Mouse (Mus musculus) bone marrow macrophage, adult 2 months (primary cell): ENCODE measurements around the gene Myl6b.

Experiments used
- CTCF ChIP-seq: IDR thresholded peaks from 2 replicates; pipeline ENCODE4 v1.5.1; 2012; ENCODE audit warnings: low read depth, mild to moderate bottlenecking, low read length, moderate library complexity
- POLR2A ChIP-seq: IDR thresholded peaks from 2 replicates; pipeline ENCODE4 v1.6.1; 2012; ENCODE audit warnings: mild to moderate bottlenecking, low read depth, low read length, borderline replicate concordance

DNA sequence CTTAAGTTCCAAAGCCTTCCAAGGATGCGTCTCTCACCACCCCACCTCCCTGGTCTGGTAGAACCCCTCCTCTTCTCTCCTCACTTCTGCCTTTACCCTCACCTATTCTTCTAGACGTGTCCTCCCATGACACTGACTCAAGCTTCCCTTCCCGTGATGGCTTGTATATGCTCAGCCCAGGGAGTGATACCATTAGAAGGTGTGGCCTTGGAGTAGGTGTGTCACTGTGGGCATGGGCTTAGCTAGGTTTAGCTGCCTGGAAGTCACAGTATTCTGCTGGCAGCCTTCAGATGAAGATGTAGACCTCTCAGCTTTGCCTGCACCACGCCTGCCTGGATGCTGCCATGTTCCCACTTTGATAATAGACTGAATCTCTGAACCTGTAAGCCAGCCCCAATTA, 16.6 kb upstream of the Myl6b start:
- no peak for TF ChIP-seq CTCF
- no peak for TF ChIP-seq POLR2A
